Mouse (Mus musculus) stomach, postnatal 0 days (tissue): Measurements from ENCODE around the gene Abi2.

Experiments
- CTCF ChIP-seq: IDR thresholded peaks from 2 replicates; pipeline ENCODE4 v1.5.1; 2016; ENCODE audit warnings: antibody characterized with exemption, low read depth, mild to moderate bottlenecking, moderate library complexity
- EP300 ChIP-seq: optimal IDR thresholded peaks from 2 replicates; pipeline ENCODE3; 2016; ENCODE audit warnings: antibody characterized with exemption

DNA sequence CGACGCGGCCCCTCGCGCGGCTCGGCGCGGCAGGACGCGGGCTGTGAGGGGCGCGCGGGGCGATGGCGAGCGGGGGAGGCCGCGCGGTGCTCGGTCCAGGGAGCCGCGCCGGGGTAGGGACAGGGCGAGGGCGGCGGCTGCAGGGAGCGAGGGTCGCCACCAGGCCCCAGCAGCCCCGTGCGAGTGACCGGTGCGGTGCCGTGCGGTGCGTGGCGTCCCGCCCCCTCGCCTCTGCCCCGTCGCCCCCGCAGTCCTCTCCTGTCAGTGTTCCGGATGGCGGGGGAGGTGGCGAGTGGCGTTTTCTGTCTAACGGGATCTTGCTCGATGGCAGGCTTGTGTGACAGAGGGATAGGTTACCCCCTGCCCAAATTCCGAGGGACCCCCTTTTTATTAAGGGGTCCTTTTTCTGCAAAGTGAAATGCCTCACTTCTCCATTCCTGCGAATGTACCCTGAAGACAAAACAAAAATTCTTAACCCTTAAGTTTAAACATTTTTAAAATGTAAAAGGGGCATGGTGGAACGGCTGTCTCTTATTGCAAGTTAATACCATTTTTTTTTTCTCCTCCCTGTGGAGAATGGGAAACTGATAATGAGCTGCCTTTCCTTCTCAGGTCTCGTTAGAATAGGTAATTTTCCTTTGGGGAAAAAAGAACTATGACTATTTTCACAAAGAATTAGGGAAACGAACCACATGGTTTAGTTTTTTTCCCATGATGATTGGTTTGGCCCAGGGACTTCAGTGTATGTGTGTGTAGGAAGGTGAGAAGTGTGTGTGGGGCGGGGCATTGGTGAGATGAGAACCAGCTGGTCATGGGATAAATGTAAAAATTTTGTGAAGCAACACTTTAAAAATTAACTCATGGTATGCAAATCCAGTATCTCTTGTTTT, 754 bp downstream of the Abi2 start:
- TF ChIP-seq CTCF (no peak), EP300 (no peak)
